Mouse (Mus musculus) embryonic stem cell, embryonic (primary cell): ENCODE data around the gene Camk2n1.

Source experiments
- CTCF ChIA-PET, 4 experiments: fragments of 300-600 bp in 2 of 4; fragments of 350-600 bp in 2 of 4; sonication (Branson Sonifier 250); formaldehyde crosslinking; loops; one replicate each; lab custom pipeline; 2022; ENCODE audit warnings: inconsistent platforms in 2 of 4; lab: Charles Lee
- POLR2A ChIA-PET, 4 experiments: fragments of 300-600 bp in 2 of 4; fragments of 350-600 bp in 2 of 4; sonication (Branson Sonifier 250); formaldehyde crosslinking; loops; one replicate each; lab custom pipeline; 2022; ENCODE audit warnings: antibody characterized with exemption in 4 of 4, inconsistent platforms in 1 of 4; lab: Charles Lee

Gene Camk2n1

GRCm38 (mm10) chr4:138431340-138431739, 22.8 kb upstream of the Camk2n1 start:
- ChIA-PET CTCF (no interaction called here), POLR2A (no interaction called here)

GRCm38 (mm10) chr4:138434347-138435316, 19.5 kb upstream of the Camk2n1 start, which contains the start of gene Mul1:
Mul1 (plus strand) TSS chr4:138434671.
- POLR2A ChIA-PET, result interaction anchor here in 3 of 4 experiments (0.6 to 3.3 kb wide), 29 partner anchors 8 to 455 kb away, joined by 3 to 24 read pairs (median 4); partner anchors contain the start of genes Camk2n1 (in 1 of the 3), Ddost (in 1 of the 3) and Fam43b (in 1 of the 3)
- CTCF ChIA-PET, result interaction anchor here in 3 of 4 experiments (0.7 to 2.4 kb wide), 13 partner anchors 10 to 424 kb away, joined by 3 to 8 read pairs (median 3); partner anchors contain the start of gene Fam43b (in 1 of the 3)

DNA sequence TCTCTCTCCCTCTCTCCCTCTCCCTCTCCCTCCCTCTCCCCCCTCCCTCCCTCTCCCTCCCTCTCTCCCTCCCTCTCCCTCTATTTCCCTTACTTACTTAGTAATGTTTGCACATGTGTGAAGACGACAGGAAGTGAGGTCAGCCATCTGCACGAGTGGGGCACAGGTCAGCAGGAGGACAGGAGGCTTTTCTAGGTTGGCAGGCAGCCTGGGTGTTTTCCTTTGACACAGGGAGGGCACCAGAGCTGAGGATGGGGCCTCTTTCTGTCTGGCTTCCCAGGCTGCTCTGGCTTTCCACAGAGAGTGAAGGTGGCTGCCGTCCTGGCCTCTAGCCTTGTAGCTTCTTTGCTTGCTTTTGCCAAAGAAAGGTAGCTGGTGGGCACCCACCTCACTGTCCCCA, 14.1 kb upstream of the Camk2n1 start:
- POLR2A ChIA-PET, result interaction anchor here in 3 of 4 experiments (1.1 to 1.6 kb wide), 4 partner anchors 8 to 370 kb away, joined by 3 to 5 read pairs (median 3); no protein-coding TSS in a partner anchor
- CTCF ChIA-PET, result interaction anchor here in 2 of 4 experiments (0.6 to 1.3 kb wide), 2 partner anchors 354 to 416 kb away, joined by 3 to 4 read pairs; no protein-coding TSS in a partner anchor

- ChIA-PET POLR2A (interaction anchor here (0.5 to 6.7 kb wide), 29 partner anchors 8 to 702 kb away, joined by 3 to 63 read pairs (median 4); partner anchors contain the start of genes Camk2n1 (in 3 of the 4), Mul1 (in 3 of the 4) and Ddost (in 1 of the 4)), CTCF (interaction anchor here (0.5 to 7.8 kb wide), 17 partner anchors 10 to 466 kb away, joined by 3 to 60 read pairs (median 3); partner anchors contain the start of gene Mul1 (in 1 of the 4))
Measured at GRCm38 (mm10) chr4:138444941-138445340, 9.2 kb upstream of the Camk2n1 start.

DNA sequence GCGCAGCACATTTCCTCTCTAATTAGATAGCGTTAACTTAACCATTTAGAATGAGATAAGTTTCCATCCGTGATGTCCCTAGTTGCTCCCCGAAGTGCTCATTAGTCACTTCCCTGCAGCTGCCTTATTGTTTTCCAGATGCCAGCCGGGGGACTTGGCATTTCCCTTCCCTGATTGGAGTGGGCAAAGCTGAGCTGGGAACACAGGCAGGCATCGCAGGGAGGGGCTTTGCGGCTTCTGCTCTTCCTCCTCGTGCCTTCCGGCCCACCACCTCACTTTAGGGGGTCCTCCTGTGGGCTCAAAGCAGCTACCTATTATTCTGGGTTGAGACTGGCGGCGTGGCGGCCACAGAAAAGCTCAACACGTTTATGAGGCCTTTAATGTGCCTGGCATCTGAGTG, 7.1 kb upstream of the Camk2n1 start:
- POLR2A ChIA-PET, result interaction anchor here in 3 of 4 experiments (0.6 to 6.7 kb wide), 29 partner anchors 9 to 412 kb away, joined by 3 to 63 read pairs (median 8); partner anchors contain the start of gene Mul1 (in 2 of the 3)
- CTCF ChIA-PET, result interaction anchor here (0.6 to 7.8 kb wide), 51 partner anchors 9 to 442 kb away, joined by 3 to 60 read pairs (median 4); partner anchors contain the start of genes Mul1 (in 1 of the 4) and Pla2g2c (in 1 of the 4)

DNA sequence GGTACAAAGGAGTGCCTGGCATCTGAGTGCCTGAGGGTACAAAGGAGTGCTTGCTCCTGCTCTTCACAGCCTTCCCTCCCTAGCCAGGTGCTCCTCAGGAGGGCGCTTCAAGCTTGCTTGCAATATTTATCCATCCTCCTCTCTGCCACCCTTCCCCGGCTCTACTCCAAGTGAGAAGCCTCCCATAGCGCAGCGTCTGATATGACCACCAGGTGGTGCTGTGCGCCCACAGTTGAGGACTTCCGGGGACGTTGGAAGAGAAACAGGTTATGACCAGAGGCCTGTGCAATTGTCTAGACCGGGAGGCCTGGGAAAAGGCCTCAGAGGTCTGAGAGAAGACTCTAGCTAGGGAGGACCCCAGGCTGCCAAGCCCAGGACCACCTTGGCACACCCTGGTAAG, 6.7 kb upstream of the Camk2n1 start:
- ChIA-PET CTCF (interaction anchor here (0.6 to 7.8 kb wide), 65 partner anchors 9 to 762 kb away, joined by 3 to 60 read pairs (median 4); partner anchors contain the start of genes Mul1 (in 1 of the 4), Otud3 (in 1 of the 4) and Pla2g2c (in 1 of the 4)), POLR2A (interaction anchor here in 3 of 4 experiments (0.5 to 6.7 kb wide), 37 partner anchors 9 to 412 kb away, joined by 3 to 63 read pairs (median 7); partner anchors contain the start of genes Mul1 (in 2 of the 3) and Fam43b (in 1 of the 3))

- POLR2A ChIA-PET, result interaction anchor here in 3 of 4 experiments (0.5 to 6.7 kb wide), 51 partner anchors 8 to 411 kb away, joined by 3 to 63 read pairs (median 5); partner anchors contain the start of genes Mul1 (in 2 of the 3) and Fam43b (in 1 of the 3)
- CTCF ChIA-PET, result interaction anchor here (0.5 to 7.8 kb wide), 73 partner anchors 8 to 1582 kb away, joined by 3 to 60 read pairs (median 4); partner anchors contain the start of genes Mul1 (in 1 of the 4) and Otud3 (in 1 of the 4)
Measured at GRCm38 (mm10) chr4:138447827-138448602, 6.1 kb upstream of the Camk2n1 start.

GRCm38 (mm10) chr4:138448872-138449615, 5.1 kb upstream of the Camk2n1 start:
- POLR2A ChIA-PET, result interaction anchor here (0.5 to 6.7 kb wide), 75 partner anchors 8 to 615 kb away, joined by 3 to 63 read pairs (median 4); partner anchors contain the start of genes Mul1 (in 3 of the 4), Ddost (in 1 of the 4), Fam43b (in 1 of the 4) and Vwa5b1 (in 1 of the 4)

GRCm38 (mm10) chr4:138449636-138450314, 4.3 kb upstream of the Camk2n1 start:
- POLR2A ChIA-PET, result interaction anchor here (0.5 to 6.7 kb wide), 53 partner anchors 7 to 615 kb away, joined by 3 to 63 read pairs (median 5); partner anchors contain the start of genes Mul1 (in 3 of the 4), Ddost (in 1 of the 4) and Vwa5b1 (in 1 of the 4)
- CTCF ChIA-PET, result interaction anchor here (0.7 to 7.8 kb wide), 25 partner anchors 14 to 410 kb away, joined by 3 to 60 read pairs (median 8); partner anchors contain the start of gene Mul1 (in 1 of the 4)

More at GRCm38 (mm10) chr4:138448872-138449615, 5.1 kb upstream of the Camk2n1 start:
- CTCF ChIA-PET, result interaction anchor here (0.6 to 7.8 kb wide), 50 partner anchors 8 to 1796 kb away, joined by 3 to 60 read pairs (median 4); partner anchors contain the start of genes Mul1 (in 1 of the 4) and Otud3 (in 1 of the 4)

DNA sequence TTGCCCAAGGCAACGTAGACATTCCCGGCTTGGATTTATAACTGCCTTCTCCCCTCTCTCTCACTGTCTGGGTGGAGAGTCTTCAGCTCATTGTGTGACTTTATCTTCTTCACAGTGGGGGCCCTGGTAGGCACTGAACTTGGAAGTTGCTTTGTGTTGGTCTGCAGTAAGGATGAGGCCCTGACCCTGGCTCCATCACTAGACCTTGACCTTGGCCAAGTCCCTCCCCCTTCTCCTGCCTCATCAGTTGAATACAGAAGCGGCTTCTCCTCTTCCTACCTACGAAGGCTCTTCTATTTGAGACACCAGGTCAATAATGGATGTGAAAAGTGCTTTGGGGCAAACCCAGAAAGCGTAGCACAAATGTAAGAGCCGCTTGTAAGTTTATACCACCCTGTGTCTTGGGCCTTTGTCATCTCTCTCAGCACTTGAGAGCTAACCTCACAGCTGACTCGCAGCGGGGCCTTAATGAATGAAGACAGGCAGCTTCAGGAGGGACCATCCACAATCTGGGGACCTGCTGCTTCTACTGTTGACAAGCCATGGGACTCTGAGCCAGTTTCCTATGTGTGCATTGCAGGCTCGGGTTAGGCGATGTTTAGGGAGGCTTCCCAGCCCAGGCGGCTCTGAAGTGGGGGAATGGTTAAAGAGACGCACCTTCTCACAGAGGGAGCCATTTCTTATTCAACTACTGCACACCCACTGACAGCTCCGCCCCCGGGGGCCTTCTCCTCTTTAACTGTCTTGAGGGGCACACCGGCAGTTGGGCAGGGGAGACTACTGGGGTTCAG, 1.6 kb upstream of the Camk2n1 start:
- ChIA-PET CTCF (interaction anchor here in 2 of 4 experiments (0.6 to 1.6 kb wide), 5 partner anchors 133 to 404 kb away, joined by 3 to 4 read pairs (median 3); no protein-coding TSS in a partner anchor), POLR2A (interaction anchor here (0.6 to 4.0 kb wide), 28 partner anchors 8 to 678 kb away, joined by 3 to 17 read pairs (median 4); partner anchors contain the start of genes Fam43b (in 1 of the 4) and Minos1 (in 1 of the 4))

- POLR2A ChIA-PET, result interaction anchor here in 3 of 4 experiments (0.6 to 4.0 kb wide), 26 partner anchors 9 to 677 kb away, joined by 3 to 17 read pairs (median 4); partner anchors contain the start of genes Fam43b (in 1 of the 3), Minos1 (in 1 of the 3) and Mul1 (in 1 of the 3)
- CTCF ChIA-PET, result interaction anchor here in 3 of 4 experiments (0.6 to 1.5 kb wide), 5 partner anchors 52 to 403 kb away, joined by 3 to 4 read pairs (median 3); no protein-coding TSS in a partner anchor
Measured at GRCm38 (mm10) chr4:138453097-138453752, 889 bp upstream of the Camk2n1 start.

DNA sequence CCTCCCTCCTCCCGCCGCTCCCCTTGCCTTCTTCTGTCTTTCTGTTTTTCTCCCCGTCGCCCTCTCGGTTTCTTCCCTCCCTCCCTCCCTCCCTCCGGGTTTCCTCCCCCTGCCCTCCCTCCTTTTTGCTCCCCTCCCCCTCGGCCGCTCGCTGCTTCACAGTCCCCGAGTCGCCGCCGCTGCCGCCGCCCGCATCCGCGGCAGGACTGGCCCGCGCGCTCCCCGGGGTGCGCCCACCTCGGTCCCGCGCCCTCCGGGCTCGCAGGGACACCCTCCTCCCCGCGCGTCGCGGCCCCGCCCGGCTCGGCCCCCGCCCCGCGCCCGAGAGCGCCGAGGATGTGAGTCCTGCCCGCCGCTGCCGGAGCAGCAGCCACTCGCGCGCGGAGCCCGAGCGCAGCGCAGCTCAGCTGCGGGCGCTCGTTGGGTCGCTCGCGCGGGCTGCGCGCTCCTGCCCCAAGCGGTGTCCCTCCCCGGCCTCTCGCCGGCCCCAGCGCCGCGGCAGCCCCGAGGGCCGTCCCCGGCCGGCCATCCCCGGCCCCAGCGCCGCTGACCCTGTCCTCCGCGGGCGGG, 542 bp downstream of the Camk2n1 start:
- ChIA-PET CTCF (interaction anchor here in 2 of 4 experiments (1.1 to 2.2 kb wide), 2 partner anchors 8 to 402 kb away, joined by 3 to 6 read pairs; no protein-coding TSS in a partner anchor), POLR2A (interaction anchor here in 3 of 4 experiments (0.5 to 4.0 kb wide), 17 partner anchors 8 to 339 kb away, joined by 3 to 17 read pairs (median 7); partner anchors contain the start of genes Mul1 (in 1 of the 3) and Pla2g2d (in 1 of the 3))
